ENCODE assay signal across 8 mouse cellular contexts in genomic region chr9:106787979-106788811, GRCm38 (mm10). TPM values are rescaled to one million over a fixed set of nuclear protein-coding genes. Genes with fewer than 3 reads are reported as not detected.
DNase-seq lines count a peak whose midpoint lies in the region; ATAC-seq lines count a peak whose summit lies in the region.

No protein-coding gene starts in this region.

- H3K9ac ChIP-seq in forebrain, embryonic 16.5 days (replicated peaks; ENCODE audit: low read depth, low read length), result peak overlapping the region; percentile 100
- peak overlapping the region; percentile 99 for H3K9ac ChIP-seq in kidney, embryonic 16.5 days (replicated peaks; ENCODE audit: low read length)

- peak overlapping the region; percentile 84 for H3K27ac ChIP-seq in forebrain, embryonic 16.5 days (ENCODE audit: low read length)
- H3K27ac ChIP-seq in kidney, embryonic 16.5 days (ENCODE audit: low read length), result peak overlapping the region; percentile 95
- H3K27ac ChIP-seq in midbrain, embryonic 10.5 days (replicated peaks), result peak overlapping the region; percentile 97

- no peaks in the 10 kb centered on the region for H3K36me3 ChIP-seq in forebrain, embryonic 16.5 days (ENCODE audit: control insufficient read depth, insufficient read depth)
- H3K36me3 ChIP-seq in kidney, embryonic 16.5 days (ENCODE audit: insufficient read depth, low read length), result no peaks in the 10 kb centered on the region
- no peaks in the 10 kb centered on the region for H3K36me3 ChIP-seq in midbrain, embryonic 10.5 days

- WGBS in forebrain, embryonic 16.5 days, result 6% methylated on average over 23 of the region's 23 CpGs
- 5% methylated on average over 23 of the region's 23 CpGs for WGBS in kidney, embryonic 16.5 days
- WGBS in midbrain, embryonic 10.5 days, result 8% methylated on average over 23 of the region's 23 CpGs

- no peaks in the 10 kb centered on the region for H3K9me3 ChIP-seq in forebrain, embryonic 16.5 days (ENCODE audit: control insufficient read depth, low read length)
- no peaks in the 10 kb centered on the region for H3K9me3 ChIP-seq in kidney, embryonic 16.5 days (ENCODE audit: low read length)
- no peaks in the 10 kb centered on the region for H3K9me3 ChIP-seq in midbrain, embryonic 10.5 days (replicated peaks)

- H3K4me3 ChIP-seq in forebrain, embryonic 16.5 days (replicated peaks; ENCODE audit: low read length), result peak overlapping the region; percentile 94
- H3K4me3 ChIP-seq in kidney, embryonic 16.5 days (ENCODE audit: low read length), result peak overlapping the region; percentile 94
- H3K4me3 ChIP-seq in midbrain, embryonic 10.5 days, result peak overlapping the region; percentile 97

- no peaks in the 10 kb centered on the region for H3K27me3 ChIP-seq in forebrain, embryonic 16.5 days (replicated peaks; ENCODE audit: control insufficient read depth, insufficient read depth, low read length)
- H3K27me3 ChIP-seq in kidney, embryonic 16.5 days (ENCODE audit: insufficient read depth, low read length), result no peaks in the 10 kb centered on the region
- no peaks in the 10 kb centered on the region for H3K27me3 ChIP-seq in midbrain, embryonic 10.5 days (ENCODE audit: low read depth, poor library complexity, severe bottlenecking)

- H3K4me2 ChIP-seq in forebrain, embryonic 16.5 days (ENCODE audit: low read length), result peak overlapping the region; percentile 92
- H3K4me2 ChIP-seq in kidney, embryonic 16.5 days (replicated peaks; ENCODE audit: low read depth, low read length), result peak overlapping the region; percentile 79

- ATAC-seq in forebrain, embryonic 16.5 days, result peak; percentile 19; the same call in 1 of the 2 replicates
- peak; percentile 50; the same call in 1 of the 2 replicates for ATAC-seq in kidney, embryonic 16.5 days (ENCODE audit: low FRiP score, low TSS enrichment)

- DNase-seq in cerebellum, adult 9-10 months, result peak; percentile 32
- no peak for DNase-seq in cerebellum, adult 8-10 months
- peak; percentile 8 for DNase-seq in urinary bladder, postnatal 25 days (ENCODE audit: low spot score)
- DNase-seq in urinary bladder, adult 18-20 months (ENCODE audit: low spot score in 2 of 2), result no peak
- DNase-seq in midbrain, embryonic 10.5 days (ENCODE audit: low spot score), result peak; percentile 41
- no peak for DNase-seq in gastrocnemius, postnatal 10 days

- H3K4me1 ChIP-seq in forebrain, embryonic 16.5 days (replicated peaks; ENCODE audit: control insufficient read depth, insufficient read depth, low read length), result peaks cover 14% of the 10 kb centered on the region
- H3K4me1 ChIP-seq in kidney, embryonic 16.5 days (ENCODE audit: insufficient read depth, low read length), result peaks cover 14% of the 10 kb centered on the region
- H3K4me1 ChIP-seq in midbrain, embryonic 10.5 days, result peaks cover 18% of the 10 kb centered on the region

RNA-seq across cellular contexts. Expression of gene Rad54l2, which starts 0.8 kb away (rescaled TPM):
- polyA plus RNA-seq in forebrain, embryonic 16.5 days (2015; fragmentation: Nextera tagmentation; extraction: Ambion mirVana), result 6.9 and 8.7 TPM in 2 replicates
- polyA plus RNA-seq in kidney, embryonic 16.5 days (2015; fragmentation: Nextera tagmentation; extraction: Ambion mirVana), result 6.7 and 7.2 TPM in 2 replicates
- 8.0 and 9.0 TPM in 2 replicates for polyA plus RNA-seq in midbrain, embryonic 10.5 days (2016; fragmentation: Nextera tagmentation; extraction: Ambion mirVana)
- 10 to 100 TPM in 1 of 2 experiments, 1 to 10 TPM in 1; 8.5 to 11.5 TPM for total RNA-seq in gastrocnemius, postnatal 10 days (2021)

RNA-seq across cellular contexts. Expression of gene Dcaf1, which starts 33.5 kb away (rescaled TPM):
- polyA plus RNA-seq in forebrain, embryonic 16.5 days (2015; fragmentation: Nextera tagmentation; extraction: Ambion mirVana), result 23.9 and 24.9 TPM in 2 replicates
- 25.5 and 31.4 TPM in 2 replicates for polyA plus RNA-seq in kidney, embryonic 16.5 days (2015; fragmentation: Nextera tagmentation; extraction: Ambion mirVana)
- 33.6 and 35.7 TPM in 2 replicates for polyA plus RNA-seq in midbrain, embryonic 10.5 days (2016; fragmentation: Nextera tagmentation; extraction: Ambion mirVana)
- total RNA-seq in gastrocnemius, postnatal 10 days (2021), result 10 to 100 TPM; 14.8 to 20.6 TPM

Comparison
In these comparisons a context has a peak if more than half of its experiments do, and no peak if none do; other contexts are left out.
1. DNase-seq: peak in cerebellum, adult 9-10 months (single experiment), urinary bladder, postnatal 25 days (single experiment) and midbrain, embryonic 10.5 days (single experiment); none in cerebellum, adult 8-10 months (single experiment), urinary bladder, adult 18-20 months (0 of 2) and gastrocnemius, postnatal 10 days (single experiment).
2. Peak in every context shown above with its lines, with median percentiles within 50 percentile points of each other: H3K27ac ChIP-seq and H3K4me3 ChIP-seq.